Mouse (Mus musculus) myocyte (in vitro differentiated cells): ENCODE measurements around the gene Iqcn.

Experiments
- CEBPB ChIP-seq: IDR thresholded peaks from 2 replicates; pipeline ENCODE4 v1.6.1; 2011; ENCODE audit warnings: mild to moderate bottlenecking, moderate library complexity; ENCODE audit not compliant: poor library complexity, insufficient read depth, severe bottlenecking
- POLR2A ChIP-seq: IDR thresholded peaks from one replicate; pipeline ENCODE4 v1.6.1; 2011; ENCODE audit warnings: low read depth, mild to moderate bottlenecking, control low read depth, moderate library complexity; ENCODE audit not compliant: insufficient read length
- POLR2AphosphoS2 ChIP-seq: IDR thresholded peaks from one replicate; pipeline ENCODE4 v1.6.1; 2011; ENCODE audit warnings: low read depth, control low read depth; ENCODE audit not compliant: insufficient read length
- REST ChIP-seq: IDR thresholded peaks from one replicate; pipeline ENCODE4 v1.6.1; 2011; ENCODE audit warnings: mild to moderate bottlenecking, control low read depth, moderate library complexity; ENCODE audit not compliant: insufficient read depth, insufficient read length
- TCF12 ChIP-seq: IDR thresholded peaks from one replicate; pipeline ENCODE4 v1.6.1; 2011; ENCODE audit warnings: mild to moderate bottlenecking, control low read depth; ENCODE audit not compliant: poor library complexity, insufficient read depth, severe bottlenecking
- USF1 ChIP-seq: IDR thresholded peaks from one replicate; pipeline ENCODE4 v1.6.1; 2011; ENCODE audit warnings: low read depth, mild to moderate bottlenecking, control low read depth, moderate library complexity

- no peak for TF ChIP-seq POLR2A
- no peak for TF ChIP-seq POLR2AphosphoS2
- TF ChIP-seq REST: no peak
- no peak for TF ChIP-seq USF1
- TF ChIP-seq CEBPB: no peak
- TF ChIP-seq TCF12: no peak
These were observed 24.6 kb upstream of the Iqcn start for GRCm38 (mm10) chr8:70678679-70679078.
